Mouse (Mus musculus) layer of hippocampus, adult 6 months (tissue): ENCODE measurements around the gene Tmprss15. TPM values are rescaled to one million over a fixed set of nuclear protein-coding genes. Genes with fewer than 3 reads are reported as not detected.

ENCODE experiments used
- long read RNA-seq, 2 experiments: library from polyadenylated mRNA; unstranded; transcript quantifications; one replicate each; pipeline ENCODE4 v2.0.0; 2019 to 2020
- polyA plus RNA-seq: library from polyadenylated mRNA; unstranded; fragments of <200 nt; fragmentation: Nextera tagmentation; gene quantifications from 2 replicates; pipeline ENCODE4 v1.2.3, GENCODE M21; 2021

Gene Tmprss15
- not detected in 2 replicates for polyA plus RNA-seq
- long read RNA-seq, experiment 1: 0 reads
- long read RNA-seq, experiment 2: 0 reads

GRCm38 (mm10) chr16:79090997-79091396, at the start of gene Tmprss15:
TSS of gene Tmprss15 (minus strand) at chr16:79091097.

GRCm38 (mm10) chr16:78930382-78931286, 160.3 kb downstream of the Tmprss15 start, which contains the start of gene Chodl:
TSS of gene Chodl (plus strand) at chr16:78930948.

Other genes with a start within 250 kb of the Tmprss15 start
- 0.84 and 0.98 TPM in 2 replicates for gene Chodl, start 160.1 kb downstream of the Tmprss15 start, polyA plus RNA-seq